Mouse (Mus musculus) ovary, postnatal 36 days (tissue): ENCODE results near the gene Mief2.

Experiments
- DNase-seq: peaks from one replicate; pipeline ENCODE4 v3.0.0; 2022; ENCODE audit warnings: low spot score, mixed read lengths

Gene Mief2

DNA sequence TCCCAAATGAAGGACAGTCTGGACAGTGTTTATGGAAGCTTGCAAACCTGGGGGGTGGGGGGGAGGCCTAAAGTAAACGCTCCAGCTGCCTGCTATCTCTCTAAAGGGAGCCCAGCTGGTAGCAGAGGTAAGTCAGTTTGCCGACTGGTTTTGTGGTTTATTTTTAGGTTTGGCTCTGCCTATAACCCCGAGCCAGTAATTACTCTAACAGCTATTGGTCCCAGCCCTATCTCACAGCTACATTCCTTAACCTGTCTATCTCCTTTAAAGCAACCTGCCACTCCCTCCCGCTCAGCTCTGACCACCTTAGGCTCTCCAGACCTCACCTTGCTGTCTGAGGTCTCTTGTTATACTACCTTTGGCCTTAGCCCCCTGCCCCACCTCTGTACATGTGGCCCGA, 8.9 kb upstream of the Mief2 start:
- no peak for DNase-seq

DNA sequence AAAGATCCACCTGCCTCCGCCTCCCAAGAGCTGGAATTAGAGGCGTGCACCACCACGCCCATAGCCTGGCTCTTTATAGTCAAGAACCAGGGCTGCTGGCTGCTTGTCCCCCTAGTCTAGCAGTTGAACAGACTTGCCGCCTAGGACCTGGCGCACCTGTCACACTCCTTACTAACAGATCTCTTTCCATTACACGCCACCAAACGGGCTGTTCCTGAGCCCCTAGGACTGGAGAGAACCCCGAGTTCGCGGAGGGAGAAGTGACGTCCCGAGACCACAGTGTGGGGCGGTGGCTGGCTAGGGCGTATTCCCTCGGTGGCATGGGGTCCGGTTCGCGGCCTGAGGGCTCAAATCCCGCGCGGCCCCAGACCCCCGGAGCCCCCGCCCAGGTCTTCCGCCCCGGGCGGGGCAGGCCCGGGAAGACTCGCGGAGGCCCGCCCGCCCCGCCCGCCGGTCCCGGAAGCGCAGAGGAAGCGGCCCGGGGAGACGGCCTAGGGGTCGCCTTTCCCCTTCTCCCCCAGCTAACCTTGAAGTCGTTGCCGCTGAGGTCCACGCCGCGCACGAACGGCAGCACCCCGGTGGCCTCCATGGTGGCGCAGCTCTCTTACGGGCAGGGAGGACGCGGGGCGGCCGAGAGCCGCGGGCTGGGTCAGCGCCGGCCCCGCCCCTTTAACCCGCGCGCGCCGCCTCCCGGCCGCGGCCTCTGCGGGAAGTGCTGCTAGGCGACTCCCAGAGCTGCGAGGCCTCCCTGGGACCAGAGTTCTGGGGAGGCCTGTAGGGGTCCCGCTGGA, 1.4 kb upstream of the Mief2 start, which contains the start of gene Flii:
Gene Flii (minus strand): TSS at position 663 of the 791 bp plus-strand sequence.
- DNase-seq = peak; percentile 87

DNA sequence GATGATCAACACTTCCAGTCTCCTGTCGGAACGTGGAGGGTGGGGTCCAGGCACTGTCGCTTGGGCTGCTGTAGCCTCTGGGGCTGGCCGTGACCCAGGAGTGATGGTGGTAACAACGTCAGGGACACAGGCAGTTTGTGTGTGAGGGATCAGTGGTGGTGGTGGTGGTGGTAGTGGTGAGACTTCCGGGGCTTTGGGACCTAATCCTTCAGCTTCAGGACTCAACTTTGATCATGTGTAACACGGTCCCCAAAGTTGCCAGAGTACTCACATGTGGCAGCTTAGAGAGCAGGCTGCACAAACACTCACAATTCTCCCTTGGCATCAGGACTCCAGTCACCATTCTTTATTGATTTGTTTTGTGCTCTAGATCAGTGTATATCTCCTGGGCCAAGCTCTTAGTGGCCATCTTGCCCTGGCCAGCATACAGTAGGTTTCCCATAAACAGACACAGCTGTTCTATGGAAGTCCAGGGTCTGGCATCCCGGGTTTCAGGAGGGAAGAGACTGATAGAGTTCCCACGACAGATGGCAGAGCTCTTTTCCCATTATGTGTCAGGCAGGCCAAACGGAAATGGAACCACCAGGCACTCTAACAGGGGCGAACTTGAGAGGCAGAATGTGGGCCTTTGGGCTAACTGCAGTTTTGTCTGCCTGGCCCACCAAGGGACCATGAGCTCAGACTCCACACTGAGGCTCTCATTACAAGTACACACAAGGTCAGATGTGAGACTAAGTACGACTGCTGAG, 632 bp upstream of the Mief2 start:
- DNase-seq = no peak

DNA sequence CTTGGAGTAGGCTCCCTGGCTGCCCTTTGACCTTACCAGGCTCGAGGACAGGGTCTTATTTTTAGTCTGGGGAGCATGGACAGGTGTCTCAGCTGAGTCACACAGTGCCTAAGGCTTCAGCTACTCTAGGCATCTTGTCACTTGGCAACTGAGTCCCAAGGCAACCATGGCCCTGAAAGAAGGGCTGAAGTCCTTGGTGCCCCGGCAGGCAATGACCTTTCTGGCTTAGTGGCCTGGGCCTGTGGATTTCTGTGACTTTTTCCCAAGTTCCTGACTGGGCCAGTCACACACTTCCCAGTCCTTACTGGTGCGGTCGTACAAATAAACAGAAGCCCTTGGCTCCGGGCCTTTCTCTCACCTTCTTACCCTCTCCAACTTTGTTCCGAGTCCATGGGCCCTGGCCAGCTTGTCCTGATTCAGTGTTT, 1.0 kb downstream of the Mief2 start:
- DNase-seq = peak; percentile 23

DNA sequence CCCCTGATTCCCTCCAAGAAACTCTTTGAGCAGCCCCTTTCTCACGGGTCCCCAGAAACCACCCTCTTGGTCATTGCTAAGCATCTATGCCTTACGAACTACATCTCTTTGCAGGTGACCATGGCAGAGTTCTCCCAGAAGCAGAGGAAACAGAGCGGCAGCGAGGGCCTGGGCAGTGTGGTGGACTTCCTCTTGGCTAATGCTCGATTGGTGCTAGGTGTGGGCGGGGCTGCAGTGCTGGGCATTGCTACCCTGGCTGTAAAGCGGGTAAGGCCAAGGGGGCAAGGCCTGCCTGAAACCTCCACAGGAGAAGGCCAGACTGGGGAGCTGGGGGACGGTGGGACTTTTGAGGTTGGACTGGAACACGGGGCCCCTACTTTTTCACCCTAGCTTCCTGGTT, 2.0 kb downstream of the Mief2 start:
- no peak for DNase-seq

DNA sequence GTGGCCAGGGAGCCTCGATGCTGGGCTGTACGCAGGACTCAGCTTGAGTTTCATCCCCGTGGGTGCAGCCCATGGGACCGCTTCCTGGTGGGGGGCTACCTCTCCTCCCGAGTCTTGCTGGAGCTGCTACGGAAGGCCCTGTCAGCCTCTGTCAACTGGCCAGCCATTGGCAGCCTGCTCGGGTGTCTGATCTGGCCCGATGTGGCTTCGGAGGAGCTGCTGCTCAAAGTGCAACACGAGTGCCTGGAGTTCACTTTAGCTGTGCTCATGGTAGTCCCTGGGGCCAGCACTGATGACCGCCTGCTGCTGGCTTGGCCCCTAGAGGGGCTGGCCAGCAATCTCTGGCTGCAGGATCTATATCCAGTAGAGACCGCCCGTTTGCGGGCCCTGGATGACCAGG, 3.1 kb downstream of the Mief2 start:
- DNase-seq = no peak

DNA sequence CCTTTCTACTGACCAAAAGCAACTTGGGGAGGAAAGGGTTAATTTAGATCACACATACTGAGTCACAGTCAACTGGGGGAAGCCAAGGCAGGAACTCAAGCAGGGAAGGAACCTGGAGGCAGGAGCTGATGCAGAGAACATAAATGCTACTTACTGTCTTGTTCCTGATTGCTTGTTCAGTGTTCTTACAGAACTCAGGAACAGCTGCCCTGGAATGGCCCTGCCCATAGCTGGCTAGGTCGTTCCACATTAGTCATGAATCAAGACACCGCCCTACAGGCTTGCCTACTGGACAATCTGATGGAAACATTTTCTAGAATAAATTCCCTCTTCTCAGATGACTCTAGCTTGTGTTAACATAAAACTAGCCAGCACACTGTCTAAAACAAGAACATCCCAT, 6.0 kb downstream of the Mief2 start:
- DNase-seq = no peak

DNA sequence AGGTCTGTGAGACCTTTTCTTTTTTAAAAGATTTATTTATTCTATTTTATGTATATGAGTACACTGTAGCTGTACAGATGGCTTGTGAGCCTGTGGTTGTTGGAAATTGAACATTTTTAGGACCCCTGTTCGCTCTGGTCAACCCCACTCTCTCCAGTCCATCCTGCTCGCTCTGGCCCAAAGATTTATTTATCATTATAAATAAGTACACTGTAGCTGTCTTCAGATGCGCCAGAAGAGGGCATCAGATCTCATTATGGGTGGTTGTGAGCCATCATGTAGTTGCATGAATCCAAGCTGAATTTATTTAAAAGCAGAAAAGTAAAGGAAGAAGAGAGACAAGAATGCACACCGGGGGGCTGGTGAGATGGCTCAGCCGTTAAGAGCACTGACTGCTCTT, 7.0 kb downstream of the Mief2 start:
- no peak for DNase-seq

DNA sequence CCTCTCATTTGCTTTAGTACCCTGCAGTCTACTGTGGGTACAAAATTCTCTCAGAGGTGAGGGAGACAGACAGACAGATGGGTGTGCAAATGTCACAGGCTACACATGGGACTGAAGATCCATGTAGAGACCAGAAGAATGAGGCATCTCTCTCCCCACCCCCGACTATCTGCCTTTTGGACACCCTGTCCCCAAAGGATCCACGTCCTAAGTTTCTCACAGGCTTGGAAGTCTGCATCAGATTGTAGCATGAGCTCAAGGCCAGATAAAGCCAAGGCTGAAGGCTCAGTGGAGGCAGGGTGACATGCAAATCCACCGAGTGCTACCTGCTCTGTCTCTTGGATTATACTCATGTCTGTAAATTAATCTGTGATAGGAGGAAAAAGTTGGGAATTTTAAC, 8.3 kb downstream of the Mief2 start:
- DNase-seq = no peak

DNA sequence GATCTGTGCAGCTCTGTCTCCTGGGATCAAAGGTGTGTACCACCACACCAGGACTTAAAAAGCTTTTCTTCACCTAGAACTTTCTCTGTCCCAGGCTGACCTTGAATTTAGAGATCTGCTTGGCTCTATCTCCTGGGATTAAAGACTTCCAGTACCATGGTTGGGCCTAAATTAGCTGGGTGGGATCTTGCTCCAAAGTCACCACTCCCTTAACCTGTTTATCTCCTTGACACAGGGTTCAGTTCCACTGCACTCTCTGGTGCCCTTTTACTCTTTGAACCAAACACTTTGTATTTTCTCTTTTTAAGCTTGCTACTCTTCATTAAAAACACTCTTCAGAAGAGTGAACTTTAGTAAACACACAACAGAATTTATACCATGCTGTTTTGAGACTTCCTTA, 9.3 kb downstream of the Mief2 start:
- no peak for DNase-seq

DNA sequence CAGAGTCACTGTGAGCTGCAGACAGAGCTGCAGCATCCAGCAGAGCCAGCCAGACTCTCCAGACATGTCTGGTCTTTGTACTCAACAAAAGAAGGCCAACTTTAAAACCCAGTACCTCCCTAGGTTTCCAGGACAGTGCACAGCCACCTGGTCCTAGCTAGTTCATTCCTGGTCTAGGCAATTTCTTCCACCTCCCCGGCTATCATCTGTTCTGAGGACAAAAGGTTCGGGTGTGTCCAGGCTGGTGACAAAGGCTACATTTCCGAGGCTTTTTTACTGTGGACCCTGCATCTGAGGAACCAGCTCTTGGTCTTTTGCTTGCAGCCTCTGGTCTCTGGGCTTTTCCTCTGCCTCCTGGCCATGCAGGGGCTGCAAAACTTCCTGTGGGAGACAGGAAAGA, 12.1 kb downstream of the Mief2 start:
- no peak for DNase-seq

DNA sequence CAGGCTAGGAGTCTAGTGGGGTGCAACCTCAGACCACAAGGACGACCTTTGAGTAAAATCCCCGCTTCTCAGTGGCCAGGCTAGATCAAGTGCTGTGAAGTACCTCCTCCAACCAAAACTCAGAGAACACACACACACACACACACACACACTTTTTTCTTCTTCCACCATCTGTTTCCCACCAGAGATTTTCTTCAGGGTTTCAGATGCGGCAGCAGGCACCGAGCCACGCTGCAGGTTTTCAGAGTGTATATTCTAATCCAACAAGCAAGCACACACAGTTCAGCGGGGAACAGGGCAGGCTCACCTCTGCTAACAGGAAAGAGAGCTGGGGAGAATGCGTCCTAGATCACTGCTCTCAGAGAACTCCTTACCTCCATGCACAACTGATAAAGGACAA, 27.4 kb downstream of the Mief2 start:
- no peak for DNase-seq

DNA sequence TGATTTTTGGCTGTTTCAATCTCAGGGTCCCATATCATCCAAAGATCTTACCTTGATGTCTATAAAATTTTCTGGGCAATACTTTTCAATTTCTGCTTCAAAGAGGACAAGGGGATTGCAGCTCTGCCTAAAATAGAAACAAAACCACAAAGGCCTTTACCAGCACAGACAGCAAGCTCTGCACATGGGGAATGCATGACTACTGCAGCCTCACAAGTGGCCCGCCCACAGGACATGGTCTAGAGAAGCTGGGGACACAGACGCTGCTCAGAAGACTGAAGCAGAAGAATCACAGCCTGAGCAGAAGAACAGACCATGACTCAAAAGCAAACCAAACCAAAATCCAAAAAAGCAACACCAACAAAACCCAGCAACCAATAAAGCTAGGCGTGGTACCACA, 33.5 kb downstream of the Mief2 start:
- no peak for DNase-seq

DNA sequence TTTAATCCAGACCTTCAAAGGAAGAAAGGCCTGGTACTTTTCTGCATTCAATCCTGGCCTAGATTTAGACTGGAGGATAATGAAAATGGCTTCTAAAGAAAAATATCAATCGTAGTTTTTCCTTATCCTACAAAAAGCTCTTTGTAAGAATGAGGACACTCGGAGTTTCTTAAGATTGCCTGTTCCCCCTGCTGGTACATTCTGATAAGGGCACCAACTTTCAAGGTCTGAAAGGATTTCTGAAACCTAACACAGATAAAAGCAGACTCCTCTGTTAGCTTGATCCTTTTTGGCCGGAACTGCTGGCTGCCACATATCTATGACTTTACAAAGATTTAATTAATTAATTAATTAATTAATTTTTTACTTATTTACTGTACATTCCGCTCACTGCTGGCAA, 38.8 kb downstream of the Mief2 start:
- DNase-seq = no peak

DNA sequence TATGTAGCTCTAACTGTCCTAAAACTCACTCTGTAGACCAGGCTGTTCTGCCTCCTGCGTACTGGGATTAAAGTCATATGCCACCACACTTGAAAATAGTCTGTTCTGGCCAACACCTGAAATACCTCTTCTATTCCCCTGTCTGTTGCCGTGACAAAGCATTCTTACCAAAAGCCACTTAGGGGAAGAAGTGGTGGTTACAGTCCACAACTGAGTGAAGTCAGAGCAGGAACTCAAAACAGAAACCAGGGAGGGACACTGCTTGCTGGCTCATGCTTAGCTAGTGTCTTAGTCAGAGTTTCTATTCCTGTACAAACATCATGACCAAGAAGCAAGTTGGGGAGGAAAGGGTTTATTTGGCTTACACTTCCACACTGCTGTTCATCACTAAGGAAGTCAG, 41.1 kb downstream of the Mief2 start:
- no peak for DNase-seq

DNA sequence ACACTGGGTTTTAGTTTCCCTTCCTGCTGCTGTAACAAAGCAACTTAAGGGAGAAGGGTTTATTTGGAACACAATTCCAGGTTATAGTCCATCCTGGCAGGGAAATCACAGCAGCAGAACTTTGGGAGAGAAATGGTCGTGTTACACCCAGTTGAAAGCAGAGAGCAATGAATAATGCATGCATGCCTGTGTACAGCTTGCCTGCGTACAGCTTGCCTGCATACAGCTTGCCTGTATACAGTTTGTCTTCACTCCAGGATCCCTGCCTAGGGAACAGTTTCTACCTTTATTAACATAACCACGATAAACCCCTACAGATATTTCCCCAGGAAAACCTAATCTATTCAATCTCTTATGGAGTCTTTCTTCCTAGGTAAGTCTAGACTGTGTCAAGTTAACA, 42.6 kb downstream of the Mief2 start:
- no peak for DNase-seq

DNA sequence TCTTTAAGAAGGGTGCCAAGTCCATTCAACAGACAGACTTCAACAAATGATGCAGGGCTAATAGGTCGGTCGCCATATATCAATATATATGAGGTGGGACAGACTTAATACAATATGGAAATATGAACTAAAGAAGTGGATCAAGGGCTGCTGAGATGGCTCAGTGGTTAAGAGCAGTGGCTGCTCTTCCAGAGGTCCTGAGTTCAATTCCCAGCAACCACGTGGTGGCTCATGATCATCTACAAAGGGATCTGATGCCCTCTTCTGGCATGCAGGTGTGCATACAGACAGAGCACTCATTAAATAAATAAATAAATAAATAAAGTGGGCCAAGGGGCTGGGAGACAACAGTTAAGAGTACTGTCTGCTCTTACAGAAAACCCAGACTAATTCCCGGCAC, 44.0 kb downstream of the Mief2 start:
- no peak for DNase-seq

DNA sequence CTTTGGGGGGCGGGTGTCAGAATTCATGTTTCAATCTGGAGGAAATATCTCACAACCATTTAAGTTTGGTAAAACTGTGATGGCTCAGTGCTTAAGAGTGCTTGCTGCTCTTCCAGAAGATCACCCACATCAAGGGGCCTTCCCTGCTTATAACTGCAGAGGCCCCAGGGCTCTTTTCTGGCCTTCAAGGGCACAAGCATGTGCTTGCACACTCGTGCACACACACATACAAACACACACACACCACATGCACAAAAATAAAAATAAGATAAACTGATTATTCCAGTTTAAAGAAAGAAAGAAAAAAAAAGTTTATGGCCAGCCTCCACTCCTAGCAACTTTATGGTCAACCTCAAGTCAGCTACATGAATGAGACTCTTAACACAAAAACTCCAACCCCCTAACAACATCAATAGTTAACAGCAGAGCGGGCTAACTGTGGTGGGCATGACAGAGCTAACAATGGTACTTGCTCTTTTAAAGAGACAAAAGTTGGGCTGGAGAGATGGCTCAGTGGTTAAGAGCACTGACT, 46.0 kb downstream of the Mief2 start:
- no peak for DNase-seq

DNA sequence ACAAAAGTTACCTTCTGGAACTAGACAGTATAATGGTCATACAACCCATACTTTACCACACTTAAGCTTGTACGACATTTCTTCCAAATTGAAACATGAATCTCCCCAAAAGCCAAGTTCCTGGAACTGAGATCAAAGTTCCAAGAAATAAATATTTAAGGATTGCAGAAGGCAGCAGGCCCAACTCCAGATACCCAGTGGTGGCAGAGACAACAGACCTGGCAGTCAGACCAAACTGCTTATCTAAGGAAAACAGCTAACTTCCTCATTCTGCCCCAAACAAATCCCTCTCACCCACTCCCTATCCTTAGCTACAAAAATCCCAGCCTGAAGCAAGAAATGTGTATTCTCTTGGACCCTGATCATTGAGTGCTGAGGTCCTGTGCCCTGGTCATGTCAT, 46.6 kb downstream of the Mief2 start:
- no peak for DNase-seq

DNA sequence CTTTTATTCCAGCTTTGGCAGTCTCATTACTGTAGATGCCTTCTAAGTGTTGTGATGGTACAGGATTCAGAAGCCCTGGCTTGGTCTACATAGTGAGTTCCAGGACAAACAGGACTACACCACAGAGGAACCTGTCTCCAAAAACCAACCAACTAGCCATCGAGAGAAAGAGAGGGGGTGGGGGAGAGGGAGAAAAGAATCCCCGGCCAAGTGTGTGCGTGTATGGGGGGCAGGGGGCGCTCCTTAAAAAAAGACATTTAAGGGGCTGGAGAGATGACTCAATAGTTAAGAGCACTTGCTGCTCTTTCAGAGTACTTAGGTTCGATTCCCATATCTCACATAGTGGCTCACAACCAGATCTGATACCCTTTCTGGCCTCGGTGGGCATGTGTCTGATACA, 47.4 kb downstream of the Mief2 start:
- no peak for DNase-seq

DNA sequence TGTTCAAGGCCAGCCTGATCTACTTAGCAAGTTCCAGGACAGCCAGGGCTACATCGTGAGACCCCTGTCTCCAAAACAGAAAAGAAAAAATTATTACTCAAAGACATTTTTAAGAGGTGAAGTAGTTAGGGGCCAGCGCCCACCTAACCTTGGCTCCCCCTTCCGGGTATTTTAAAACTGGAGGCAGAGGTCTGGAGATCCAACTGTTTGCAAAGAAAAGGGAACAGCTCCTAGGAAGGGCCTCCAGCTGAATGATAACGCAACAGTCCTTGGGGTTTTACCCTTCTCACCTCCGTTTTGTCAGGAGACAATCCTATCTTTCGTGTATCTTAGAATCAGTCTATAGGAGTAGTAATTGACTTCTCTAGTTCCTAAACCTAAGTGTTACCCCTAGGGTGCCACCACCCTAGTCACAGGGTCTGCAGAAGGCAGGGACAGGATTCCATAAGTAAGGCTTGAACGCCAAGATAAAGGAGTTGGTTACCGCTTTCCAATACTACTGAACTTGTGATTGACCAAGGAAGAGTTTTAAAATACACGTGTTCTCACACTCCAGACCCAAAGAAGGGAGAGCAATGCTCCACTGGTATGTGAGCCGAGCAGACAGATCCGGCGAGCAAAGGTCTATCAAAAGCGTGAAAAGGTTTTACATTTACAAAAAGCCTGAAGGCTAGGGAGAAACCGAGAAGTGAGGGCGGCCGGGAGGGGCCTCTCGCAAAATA, 48.1 kb downstream of the Mief2 start:
- no peak for DNase-seq

DNA sequence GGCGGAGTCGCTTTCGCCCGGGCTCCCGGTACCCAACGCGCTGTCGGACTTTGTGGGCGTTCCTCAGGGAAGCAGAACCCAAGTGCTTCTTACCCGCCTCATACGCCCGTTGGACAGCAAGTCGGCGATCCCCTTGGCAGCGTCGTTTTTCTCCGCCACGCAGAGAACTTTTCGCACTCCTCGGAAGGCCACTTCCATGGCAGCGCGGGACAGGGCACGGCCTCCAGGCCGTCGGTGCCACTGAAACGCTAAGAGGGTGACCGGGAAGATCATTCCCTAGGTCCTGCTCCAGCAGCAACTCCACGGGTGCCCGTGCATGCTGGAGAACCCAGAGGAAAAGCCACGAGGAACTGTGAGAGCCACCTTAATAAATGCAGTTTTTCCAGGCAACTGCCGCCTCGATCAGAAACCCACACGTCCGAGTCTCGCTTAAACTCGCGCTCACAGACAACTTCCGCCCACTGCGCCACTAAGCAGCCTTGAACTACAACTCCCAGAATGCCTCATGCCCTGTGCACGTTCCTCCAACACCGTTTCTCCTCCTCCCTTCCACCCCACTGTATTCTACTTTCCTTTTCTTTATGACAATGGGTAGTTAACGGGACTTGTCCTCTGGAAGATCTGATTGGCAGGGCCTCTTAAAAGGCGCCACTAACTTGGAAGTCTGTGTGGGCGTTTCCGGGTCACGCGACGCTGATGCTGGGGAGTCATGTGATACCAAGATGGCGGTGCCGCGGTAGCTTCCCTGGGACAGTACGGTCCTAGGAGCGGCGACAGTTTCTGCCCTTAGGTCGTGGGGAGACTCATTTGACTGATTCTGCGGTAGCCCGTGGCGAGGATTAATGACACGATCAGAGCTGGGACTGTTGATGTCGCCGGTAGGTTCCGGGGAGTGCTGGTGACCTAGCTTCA, 48.9 kb downstream of the Mief2 start, which contains the start of the genes Top3a and Smcr8:
Gene Top3a (minus strand): TSS at position 537 of the 912 bp plus-strand sequence.
Gene Smcr8 (plus strand): TSS at position 696 of the 912 bp plus-strand sequence.
- peak; percentile 81 for DNase-seq
